Mouse (Mus musculus) bone marrow macrophage, adult 2 months (primary cell): Measurements from ENCODE around the gene Pcyt1a.

Experiments used
- CTCF ChIP-seq: IDR thresholded peaks from 2 replicates; pipeline ENCODE4 v1.5.1; 2012; ENCODE audit warnings: low read depth, mild to moderate bottlenecking, low read length, moderate library complexity
- POLR2A ChIP-seq: IDR thresholded peaks from 2 replicates; pipeline ENCODE4 v1.6.1; 2012; ENCODE audit warnings: mild to moderate bottlenecking, low read depth, low read length, borderline replicate concordance

DNA sequence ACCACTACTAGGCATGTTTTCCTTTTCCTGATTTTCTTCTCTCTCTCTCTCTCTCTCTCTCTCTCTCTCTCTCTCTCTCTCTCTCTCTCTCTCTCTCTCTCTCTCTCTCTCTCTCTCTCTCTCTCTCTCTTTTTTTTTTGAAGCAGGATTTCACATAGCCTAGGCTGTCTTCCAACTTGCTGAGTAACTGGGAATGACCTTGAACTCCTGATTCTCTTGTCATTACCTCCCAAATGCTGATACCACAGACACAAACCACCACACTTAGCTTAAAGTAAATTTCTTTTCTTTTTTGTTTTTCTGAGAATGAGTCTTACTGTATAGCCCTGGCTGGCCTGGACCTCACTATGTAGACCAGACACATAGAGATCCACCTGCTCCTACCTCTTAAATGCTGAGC lies 4.0 kb downstream of the Pcyt1a start:
- TF ChIP-seq POLR2A (no peak), CTCF (no peak)
